Comparison of ENCODE assay signal across 12 mouse cellular contexts in the genomic region with DNA sequence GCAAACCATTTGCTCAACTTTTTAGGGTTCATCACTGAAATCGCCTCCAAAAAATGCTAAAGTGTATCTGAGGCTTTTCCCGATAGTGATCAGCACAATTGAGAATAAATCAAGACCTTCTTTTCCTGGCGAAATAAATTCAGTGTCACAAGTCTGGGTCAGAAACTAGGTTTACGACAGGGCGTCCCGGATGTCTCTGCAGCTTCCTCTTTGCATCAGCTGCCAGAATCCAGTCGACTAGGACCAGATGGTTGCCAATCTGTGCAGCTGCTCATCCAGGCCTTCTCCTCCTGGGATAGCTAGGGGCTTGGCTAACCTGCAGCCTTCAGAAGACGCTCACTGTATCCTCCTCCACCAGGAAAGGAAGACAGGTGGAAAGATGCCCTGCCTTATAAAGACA.
DNase-seq lines count a peak whose midpoint lies in the region; ATAC-seq lines count a peak whose summit lies in the region.
"Had no signal": no experiment of that assay in that cellular context is flagged by ENCODE, and none has a peak within 500 bp of the region (broad histone marks: within the 10 kb centered on the region; RNA-seq: fewer than 3 reads in every experiment).

No protein-coding gene starts in this region.

- H3K9ac ChIP-seq in neural tube, embryonic 15.5 days (replicated peaks): no peak overlapping the region
- no peak overlapping the region for H3K9ac ChIP-seq in midbrain, embryonic 15.5 days
- H3K9ac ChIP-seq: hindbrain, embryonic 12.5 days had no signal

- H3K27ac ChIP-seq in neural tube, embryonic 15.5 days (replicated peaks): no peak overlapping the region
- H3K27ac ChIP-seq in midbrain, embryonic 15.5 days: no peak overlapping the region
- H3K27ac ChIP-seq: forebrain, embryonic 10.5 days; hindbrain, embryonic 12.5 days had no signal

- H3K4me2 ChIP-seq in neural tube, embryonic 15.5 days: no peak overlapping the region
- H3K4me2 ChIP-seq in midbrain, embryonic 15.5 days: no peak overlapping the region
- H3K4me2 ChIP-seq: hindbrain, embryonic 12.5 days had no signal

- no peaks in the 10 kb centered on the region for H3K36me3 ChIP-seq in neural tube, embryonic 15.5 days
- H3K36me3 ChIP-seq in midbrain, embryonic 15.5 days (replicated peaks): no peaks in the 10 kb centered on the region
- H3K36me3 ChIP-seq: forebrain, embryonic 10.5 days; hindbrain, embryonic 12.5 days had no signal

- peak; percentile 12 to 51 for DNase-seq in adrenal gland, adult (ENCODE audit: inconsistent age in 2 of 2, low spot score in 1 of 2)
- no peak for DNase-seq in adrenal gland, postnatal 4 days (ENCODE audit: low spot score in 2 of 2)
- DNase-seq in gastrocnemius, postnatal 25 days: peak; percentile 16
- no peak for DNase-seq in gastrocnemius, adult 18-20 months (ENCODE audit: low spot score)
- no peak for DNase-seq in neural tube, embryonic 10.5 days (ENCODE audit: extremely low spot score, low spot score)
- DNase-seq in right cerebral cortex, postnatal 14 days: peak; percentile 6
- DNase-seq: thymus, postnatal 25 days had no signal

- no peaks in the 10 kb centered on the region for H3K27me3 ChIP-seq in neural tube, embryonic 15.5 days (replicated peaks)
- H3K27me3 ChIP-seq in midbrain, embryonic 15.5 days (replicated peaks): no peaks in the 10 kb centered on the region
- H3K27me3 ChIP-seq: hindbrain, embryonic 12.5 days had no signal

- no peaks in the 10 kb centered on the region for H3K4me1 ChIP-seq in neural tube, embryonic 15.5 days
- no peaks in the 10 kb centered on the region for H3K4me1 ChIP-seq in midbrain, embryonic 15.5 days
- H3K4me1 ChIP-seq: forebrain, embryonic 10.5 days; hindbrain, embryonic 12.5 days had no signal

- no peaks in the 10 kb centered on the region for H3K9me3 ChIP-seq in neural tube, embryonic 15.5 days (replicated peaks)
- H3K9me3 ChIP-seq in midbrain, embryonic 15.5 days: no peaks in the 10 kb centered on the region
- H3K9me3 ChIP-seq: forebrain, embryonic 10.5 days; hindbrain, embryonic 12.5 days had no signal

- 71% methylated on average over 8 of the region's 8 CpGs for WGBS in neural tube, embryonic 15.5 days
- 89% methylated on average over 8 of the region's 8 CpGs for WGBS in midbrain, embryonic 15.5 days

- no peak overlapping the region for H3K4me3 ChIP-seq in neural tube, embryonic 15.5 days (replicated peaks)
- H3K4me3 ChIP-seq in midbrain, embryonic 15.5 days: no peak overlapping the region
- H3K4me3 ChIP-seq: forebrain, embryonic 10.5 days; hindbrain, embryonic 12.5 days had no signal

- peak; percentile 35; the same call in 1 of the 2 replicates for ATAC-seq in neural tube, embryonic 15.5 days (ENCODE audit: low FRiP score)
- ATAC-seq in midbrain, embryonic 15.5 days (replicated peaks): no peak
- ATAC-seq: midbrain, embryonic 16.5 days had no signal

Comparison
In these comparisons a context has a peak if more than half of its experiments do, and no peak if none do; other contexts are left out.
1. DNase-seq: peak in adrenal gland, adult (2 of 2), gastrocnemius, postnatal 25 days (single experiment) and right cerebral cortex, postnatal 14 days (single experiment); none in adrenal gland, postnatal 4 days (0 of 2), gastrocnemius, adult 18-20 months (single experiment) and neural tube, embryonic 10.5 days (single experiment).